Mouse (Mus musculus) granulocyte monocyte progenitor cell, adult 5-6 weeks (primary cell): ENCODE data around the gene Phf2. TPM values are rescaled to one million over a fixed set of nuclear protein-coding genes. Genes with fewer than 3 reads are reported as not detected.

ENCODE experiments used
- ATAC-seq: replicated peaks from 2 replicates; pipeline ENCODE4 v1.8.0; 2016; ENCODE audit warnings: mild to moderate bottlenecking, moderate TSS enrichment, inconsistent platforms; ENCODE audit not compliant: poor library complexity, severe bottlenecking
- total RNA-seq, 2 experiments: library from RNA; stranded (forward) in 1 of 2; stranded (reverse) in 1 of 2; fragments of 200-712, 200-1000 nt in 1 of 2; fragments of >200 nt in 1 of 2; fragmentation: Nextera tagmentation in 1 of 2; gene quantifications; 2 replicates each; pipeline ENCODE4 v1.2.3; 2014 to 2017

Gene Phf2
- total RNA-seq, 2 experiments from 2014 or later = 6.4 to 16.7 TPM

DNA sequence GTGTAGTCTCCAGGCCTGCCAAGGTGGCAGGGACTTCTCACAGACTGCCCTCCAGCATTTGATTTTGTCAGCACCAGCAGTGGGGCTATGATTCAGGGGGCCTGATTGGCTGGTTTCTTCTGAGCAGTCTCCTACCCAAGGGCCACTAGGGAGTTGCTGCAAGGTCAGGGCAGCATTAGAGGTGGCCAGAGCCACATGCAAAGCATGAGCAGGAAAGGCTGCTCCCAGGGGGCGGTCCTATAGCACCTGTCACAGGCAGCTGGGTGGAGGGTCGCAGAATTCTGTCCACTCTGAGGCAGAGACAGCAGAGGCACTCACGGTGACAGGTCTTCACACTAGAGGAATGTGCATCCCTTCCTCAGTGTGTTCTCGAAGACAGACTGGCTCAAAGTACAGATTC is 12.1 kb downstream of the Phf2 start:
- ATAC-seq = no peak

DNA sequence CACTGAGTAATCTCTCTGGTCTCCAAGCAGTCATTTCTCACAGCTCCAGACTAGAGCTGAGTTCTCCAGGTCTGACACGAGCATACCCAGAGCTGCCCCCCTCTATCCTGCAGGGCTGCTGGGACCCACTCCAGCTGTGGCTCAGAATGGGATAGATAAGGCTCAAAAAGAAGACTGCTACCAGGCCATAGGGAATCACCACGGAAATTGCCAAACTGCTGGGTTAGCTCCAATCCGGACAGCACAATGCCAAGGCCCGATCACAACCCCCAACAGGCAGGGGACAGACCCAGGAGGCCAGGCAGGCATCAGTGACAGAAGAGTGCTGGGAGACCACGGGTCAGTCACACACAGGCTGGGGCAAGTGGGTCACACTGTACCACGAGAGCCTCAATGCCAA is 12.9 kb downstream of the Phf2 start:
- no peak for ATAC-seq

DNA sequence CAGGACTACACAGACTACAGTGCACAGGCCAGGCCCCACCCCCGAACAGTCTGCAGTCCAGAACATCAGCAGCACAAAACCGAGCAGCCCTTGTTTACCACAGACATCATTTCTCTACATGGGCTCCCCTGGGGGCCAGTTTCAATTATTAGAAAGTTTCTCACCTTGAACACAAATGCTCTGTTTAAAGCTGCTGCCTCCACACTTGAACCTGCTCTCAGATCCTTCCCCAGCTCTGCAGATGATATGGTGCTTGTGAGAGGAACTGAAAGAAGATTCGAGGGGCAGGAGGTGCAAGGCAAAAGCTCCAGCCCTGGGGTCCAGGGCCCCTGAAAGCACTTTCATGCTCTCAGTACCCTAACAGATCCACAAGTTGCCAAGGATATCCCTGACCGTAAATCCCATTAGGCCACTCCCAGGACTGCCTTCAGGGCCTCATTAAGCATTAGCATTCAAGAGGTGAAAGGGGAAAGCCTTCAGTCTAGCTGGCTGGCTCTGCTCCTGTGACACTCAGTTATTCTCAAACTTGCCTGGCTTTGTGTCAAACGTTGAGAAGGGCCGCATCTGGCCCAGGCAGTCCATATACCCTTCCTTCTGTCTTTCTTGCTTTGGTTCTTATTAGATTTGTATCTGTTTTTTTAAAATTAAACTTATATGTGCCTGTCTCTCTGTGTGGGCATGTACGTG is 13.5 kb downstream of the Phf2 start:
- no peak for ATAC-seq

DNA sequence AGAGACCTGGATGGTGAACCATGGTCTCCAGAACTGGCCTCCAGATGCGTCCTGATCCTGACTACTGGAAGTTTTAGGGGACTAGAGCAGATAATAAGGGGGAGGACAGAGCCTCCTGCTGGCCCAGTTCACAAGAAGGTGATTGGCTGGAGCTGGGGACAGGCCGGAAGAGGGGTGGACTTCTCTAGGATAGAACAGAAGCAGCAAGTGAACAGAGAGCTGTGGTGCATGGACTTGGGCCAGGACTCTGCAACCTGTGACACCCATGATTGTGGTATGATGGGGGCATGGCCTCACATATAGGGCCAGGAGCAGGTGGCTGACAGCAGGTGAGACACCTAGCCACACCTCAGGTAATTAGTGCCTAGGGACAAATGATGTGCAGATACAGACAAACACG is 17.0 kb downstream of the Phf2 start:
- ATAC-seq = no peak

DNA sequence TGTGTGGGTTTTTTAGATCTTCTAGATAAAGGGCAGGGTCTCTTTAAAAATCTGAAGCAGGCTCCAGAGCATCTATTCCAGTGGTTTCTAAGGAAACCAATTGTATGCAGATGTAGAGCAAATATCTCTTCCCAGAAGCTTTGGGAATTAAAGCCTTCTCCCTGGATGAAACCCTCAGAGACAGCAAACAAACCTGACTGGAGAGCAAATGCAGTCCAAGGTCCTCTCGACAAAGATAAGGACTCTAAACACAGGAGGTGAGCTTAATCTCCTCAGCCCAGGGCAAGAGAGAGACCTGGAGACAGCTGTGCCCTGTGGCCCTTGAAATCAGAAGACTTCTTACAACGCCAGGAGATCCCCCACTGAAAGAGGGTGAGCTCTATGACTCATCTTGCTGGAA is 17.4 kb downstream of the Phf2 start:
- no peak for ATAC-seq

DNA sequence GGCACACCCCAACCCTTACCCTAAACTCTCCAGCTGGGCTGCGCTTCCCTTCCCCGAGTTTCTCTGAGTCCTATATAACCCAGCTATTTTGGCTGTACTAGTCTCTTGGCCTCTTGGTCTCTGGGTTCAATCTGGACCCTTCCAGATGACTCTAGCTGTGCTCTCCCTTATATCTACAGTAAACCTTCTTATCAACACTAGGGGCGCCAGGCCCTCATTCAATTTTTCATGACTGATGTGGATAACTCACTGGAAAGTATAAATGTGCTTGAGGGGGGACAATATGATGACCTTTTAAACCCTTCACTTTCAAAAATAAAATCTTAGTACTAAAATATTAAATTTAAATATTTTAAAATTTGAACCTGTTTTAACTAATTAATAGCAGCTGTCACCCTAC is 18.1 kb downstream of the Phf2 start:
- no peak; the same call in 1 of the 2 replicates for ATAC-seq

DNA sequence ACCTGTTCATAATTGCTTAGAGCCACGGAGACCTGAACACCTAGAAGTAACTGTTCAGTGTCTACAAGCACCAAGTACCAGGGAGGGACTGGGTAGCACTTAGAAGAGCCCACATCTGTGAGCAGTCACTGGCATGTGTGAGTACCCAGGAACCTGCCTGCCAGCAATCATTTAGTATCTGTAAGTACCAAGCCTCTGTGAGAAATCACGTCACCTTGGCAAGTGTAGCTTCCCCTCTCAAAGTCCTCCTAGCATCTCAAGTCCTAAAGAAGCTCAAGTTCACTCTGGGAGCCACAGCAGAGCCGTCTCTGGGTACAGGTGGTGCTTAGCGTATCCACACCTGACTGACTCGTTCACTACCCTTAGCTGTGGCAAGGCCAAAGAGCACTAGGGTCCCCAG is 19.2 kb downstream of the Phf2 start:
- ATAC-seq = no peak

DNA sequence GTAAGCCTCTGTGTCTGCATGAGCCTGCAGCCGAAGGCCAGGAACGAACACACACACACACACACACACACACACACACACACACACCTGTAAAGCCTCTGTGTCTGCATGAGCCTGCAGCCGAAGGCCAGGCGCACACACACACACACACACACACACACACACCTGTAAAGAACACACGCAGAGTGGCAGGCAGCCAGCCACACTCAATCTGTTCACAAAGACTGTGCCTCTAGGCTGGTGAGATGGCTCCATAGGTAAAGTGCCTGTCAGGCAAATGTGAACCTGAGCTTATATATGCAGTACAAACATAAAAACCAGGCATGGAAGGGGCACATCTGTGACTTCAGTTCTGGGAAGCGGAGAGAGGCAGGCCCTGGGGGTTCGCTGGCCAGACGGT is 20.1 kb downstream of the Phf2 start:
- no peak for ATAC-seq

DNA sequence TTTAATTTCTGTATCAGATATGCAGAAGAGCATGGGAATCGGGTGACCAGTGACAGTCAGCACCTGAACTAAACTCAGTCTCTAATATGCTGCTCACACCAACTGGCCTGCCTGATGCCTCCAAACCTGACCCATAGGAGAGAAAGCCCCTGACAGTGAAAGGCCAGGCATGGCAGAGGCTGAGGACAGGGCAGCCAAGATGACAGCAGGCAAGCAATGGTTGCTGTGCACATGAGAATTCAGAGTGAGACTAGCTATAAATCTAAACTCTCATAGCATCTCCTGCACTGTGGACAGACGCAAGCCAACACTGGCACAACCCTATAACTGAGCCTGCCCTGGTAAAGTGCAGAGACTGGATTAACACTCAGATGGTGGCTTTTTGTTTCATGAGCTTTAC is 20.6 kb downstream of the Phf2 start:
- no peak for ATAC-seq

DNA sequence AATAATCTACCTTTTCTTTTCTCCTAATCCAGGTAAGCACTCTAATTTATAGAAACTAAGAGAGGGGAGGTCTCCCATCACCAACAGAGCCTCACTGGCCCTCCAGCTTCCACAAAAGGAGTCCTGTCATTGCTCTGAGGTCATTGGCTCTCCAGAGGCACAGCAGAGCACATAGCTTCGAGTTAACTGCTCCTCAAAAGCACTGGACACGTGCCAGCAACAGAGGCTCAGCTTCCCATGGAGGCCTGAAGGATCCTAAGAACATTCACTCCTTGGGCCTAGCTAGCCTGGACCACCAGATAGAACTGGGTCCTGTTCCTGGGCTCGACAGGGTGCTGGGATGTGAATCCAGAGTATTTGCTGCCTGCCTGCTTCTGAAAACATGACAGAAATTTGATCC is 21.8 kb downstream of the Phf2 start:
- no peak for ATAC-seq

DNA sequence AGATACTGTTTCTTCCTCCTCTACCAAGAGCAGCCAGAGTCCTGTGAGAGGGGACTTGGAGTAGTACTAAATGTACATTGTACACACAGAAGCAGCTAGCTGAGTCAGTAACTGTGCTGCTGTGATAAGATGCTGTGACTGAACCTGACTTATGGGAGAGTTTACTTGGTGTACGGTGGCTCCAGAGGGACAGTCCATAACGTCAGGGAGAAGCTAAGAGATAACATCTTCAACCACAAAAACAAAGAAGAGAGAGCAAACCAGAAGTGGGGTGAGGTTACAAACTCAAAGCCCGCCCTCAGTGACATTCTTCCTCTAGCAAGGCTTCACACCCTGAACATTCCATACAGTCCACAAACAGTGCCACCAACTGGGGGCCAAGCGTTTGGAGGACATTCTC is 25.6 kb downstream of the Phf2 start:
- ATAC-seq = no peak

DNA sequence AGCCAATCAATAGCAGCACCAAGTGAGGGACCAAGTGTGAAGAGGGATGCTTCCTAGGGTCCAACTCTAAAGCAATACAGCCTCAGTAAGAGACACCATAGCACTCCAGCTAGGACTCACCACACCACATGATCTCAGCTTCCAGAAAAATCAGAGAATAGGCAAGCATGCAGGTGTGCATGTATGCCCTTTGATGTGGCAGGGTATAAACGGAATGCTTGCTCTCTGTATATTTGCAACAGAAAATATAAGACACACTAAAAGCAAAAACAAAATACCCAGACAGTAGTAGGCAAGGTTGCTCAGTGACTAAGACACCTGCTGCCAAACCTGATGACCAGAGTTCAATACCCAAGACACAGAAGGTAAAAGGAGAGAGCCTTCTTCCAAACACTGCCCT is 27.4 kb downstream of the Phf2 start:
- ATAC-seq = no peak

DNA sequence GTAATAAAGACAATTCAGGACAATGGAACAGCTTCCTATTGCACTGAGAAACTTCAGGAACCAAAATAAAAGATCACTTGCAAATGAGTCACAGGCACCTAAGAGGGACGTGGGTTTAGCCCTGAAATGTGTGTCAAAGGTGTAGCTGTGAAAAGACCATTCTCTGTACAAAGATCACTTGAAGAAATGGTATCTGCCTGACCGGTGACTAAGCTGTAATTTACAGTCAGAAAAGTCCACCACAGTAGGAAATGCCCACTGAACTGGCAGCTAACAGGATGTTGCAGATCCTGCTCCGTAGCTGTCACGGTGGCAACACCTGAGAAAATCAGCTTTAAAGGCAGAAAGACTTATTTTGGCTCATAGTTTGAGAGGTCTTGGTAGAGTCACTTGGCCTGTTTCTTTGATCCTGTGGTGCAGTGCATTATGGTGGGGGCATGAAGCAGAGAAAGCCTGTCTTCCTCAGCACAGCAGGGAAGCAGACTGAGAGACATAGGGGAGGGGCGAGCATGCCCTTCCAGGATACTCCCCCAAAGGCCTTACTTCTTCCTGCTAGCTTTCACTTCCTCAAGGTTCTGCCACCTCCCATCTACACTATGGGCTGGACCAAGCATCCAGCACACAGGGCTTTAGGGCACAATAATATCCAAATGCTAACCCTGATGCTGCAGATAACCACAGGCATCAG is 28.9 kb downstream of the Phf2 start:
- peak; percentile 96 for ATAC-seq

DNA sequence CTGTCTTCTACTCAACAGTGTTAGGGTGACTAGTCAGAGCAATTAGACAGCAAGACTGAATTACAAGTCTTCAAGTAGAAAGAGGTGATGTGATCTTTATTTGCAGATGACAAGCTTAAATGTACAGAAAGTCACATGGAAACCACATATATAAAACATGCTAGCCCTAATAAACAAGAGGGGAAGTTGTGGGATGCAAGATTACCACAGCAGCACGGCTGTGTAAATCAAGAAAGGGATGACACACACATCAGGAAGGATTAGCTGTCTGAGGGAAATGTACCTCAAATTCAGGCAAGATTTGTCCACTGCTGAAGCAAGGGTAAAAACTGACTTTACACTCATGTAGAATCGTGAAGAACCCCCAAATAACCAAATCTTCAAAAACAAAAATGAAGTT is 32.6 kb downstream of the Phf2 start:
- peak; percentile 45 for ATAC-seq

DNA sequence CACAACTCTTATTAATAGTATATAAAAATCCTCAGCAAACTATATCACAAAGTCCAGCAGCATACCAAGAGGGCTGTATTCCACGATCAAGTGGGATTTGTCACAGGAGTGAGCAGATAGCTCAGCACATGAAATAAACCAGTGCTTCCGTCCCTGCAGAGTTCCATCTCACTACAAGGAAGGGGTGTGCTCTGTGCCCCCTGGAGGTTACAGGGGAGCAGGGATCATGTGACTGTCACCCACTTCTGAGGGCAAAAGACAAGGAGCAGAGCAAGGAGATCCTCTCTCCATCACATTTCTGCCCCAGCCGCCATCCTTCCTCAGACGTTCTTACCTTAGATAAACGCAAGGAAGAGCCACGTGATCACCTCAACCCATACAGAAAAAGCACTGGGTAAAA is 33.4 kb downstream of the Phf2 start:
- no peak for ATAC-seq

DNA sequence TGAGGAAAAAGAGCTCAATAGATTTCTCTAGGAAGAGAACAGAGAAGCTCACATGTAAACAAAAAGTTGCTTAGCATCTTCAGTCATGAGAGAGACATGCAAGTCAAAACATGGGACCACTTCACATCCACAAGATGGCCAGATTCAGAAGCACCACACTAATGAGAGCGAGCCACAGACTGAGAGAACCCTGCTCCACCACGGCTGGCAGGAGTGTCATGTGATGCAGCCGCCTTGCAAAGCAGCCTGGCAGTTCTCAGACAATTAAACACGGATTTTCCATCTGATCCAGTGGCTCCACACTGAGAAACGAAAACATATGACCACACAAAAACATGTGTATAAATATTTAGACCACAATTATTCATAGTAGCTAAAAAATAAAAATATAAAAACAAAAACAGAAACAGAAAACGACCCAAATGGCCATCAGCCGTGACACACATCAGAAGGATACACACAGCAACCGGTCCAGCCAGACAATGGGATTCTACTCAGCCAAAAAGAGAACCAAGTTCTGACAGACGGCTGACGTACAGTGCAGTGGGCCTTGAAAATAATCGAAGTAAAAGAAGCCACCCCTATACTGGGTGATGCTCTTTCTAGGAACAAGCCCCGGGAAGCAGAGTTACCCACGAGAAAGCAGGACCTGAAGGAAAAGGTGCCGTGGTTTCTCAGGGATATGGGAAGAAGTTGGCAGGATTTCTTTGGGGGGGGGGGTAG is 40.2 kb downstream of the Phf2 start:
- ATAC-seq = no peak

DNA sequence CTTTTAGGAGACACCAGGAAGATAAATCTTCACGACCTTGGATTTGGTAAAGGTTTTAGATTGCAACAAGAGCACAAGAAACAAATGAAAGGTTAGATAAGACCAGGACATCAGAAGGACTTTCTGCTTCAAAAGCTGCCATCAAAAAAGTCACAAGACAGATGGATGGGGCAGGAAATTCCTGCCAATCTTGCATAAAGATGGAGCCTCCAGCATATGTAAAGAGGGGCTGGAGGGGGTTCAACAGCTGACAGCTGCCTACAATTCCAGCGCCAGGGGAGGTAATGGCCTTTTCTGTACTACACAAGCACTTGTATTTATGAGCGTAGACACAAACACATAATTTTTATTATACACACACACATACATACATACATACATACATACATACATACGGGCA is 41.1 kb downstream of the Phf2 start:
- no peak for ATAC-seq

DNA sequence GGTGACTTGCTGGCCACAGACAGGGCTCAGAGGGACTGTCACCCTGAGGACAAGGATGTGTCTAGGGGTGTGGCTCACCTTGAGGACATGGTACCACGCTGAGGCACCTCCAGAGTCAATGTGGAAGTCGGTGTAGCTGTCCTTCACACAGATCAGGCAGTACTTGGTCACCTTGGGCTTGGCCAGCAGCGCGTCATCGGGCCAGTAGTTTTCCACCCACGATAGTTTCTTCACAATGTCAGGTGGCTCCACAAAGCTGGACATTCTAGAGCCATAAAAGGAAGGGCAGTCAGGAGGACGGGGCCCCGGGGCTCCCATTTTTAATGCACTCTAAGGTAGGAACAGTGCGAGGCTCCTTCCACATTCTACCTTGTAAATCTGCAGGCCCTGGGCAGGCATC is 48.0 kb downstream of the Phf2 start:
- no peak for ATAC-seq

DNA sequence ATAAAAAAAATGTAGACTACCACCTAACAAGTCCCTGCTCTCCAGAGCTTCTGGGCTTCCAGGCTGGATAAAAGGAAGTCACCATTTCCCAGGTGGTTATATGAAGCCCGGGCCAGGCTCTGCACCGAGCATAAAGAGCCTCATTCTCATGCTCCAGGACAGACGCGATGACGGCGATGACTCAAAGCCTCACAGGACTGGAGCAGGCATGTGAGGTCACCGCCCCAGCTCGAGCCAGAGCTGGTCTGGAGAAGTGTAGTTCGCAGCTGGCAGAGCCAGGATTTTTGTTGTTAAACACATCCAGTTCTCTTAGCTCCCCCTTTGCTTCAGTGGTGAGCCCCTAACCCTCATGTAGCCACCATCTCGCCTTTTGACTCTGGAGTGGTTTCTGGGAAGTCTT is 48.6 kb downstream of the Phf2 start:
- no peak for ATAC-seq

DNA sequence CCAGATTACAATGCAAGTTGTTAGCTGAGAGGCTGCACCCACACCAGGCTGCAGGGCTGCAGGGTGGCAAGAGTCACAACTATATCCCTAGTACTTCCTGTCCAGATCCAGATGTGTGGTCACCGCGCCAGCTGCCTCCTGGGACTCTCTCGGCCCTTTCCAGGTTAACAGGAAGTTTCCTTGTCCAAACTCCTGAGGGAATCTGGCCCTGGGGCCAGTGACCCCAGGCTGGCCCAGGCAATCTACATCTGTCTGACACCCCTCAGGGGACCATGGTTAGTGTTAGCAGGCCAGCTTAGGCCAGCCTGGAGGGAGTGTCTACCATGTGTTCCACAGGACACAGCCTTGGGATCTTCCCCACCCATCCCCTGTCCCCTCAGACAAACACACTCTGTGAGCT is 51.8 kb downstream of the Phf2 start:
- ATAC-seq = no peak

DNA sequence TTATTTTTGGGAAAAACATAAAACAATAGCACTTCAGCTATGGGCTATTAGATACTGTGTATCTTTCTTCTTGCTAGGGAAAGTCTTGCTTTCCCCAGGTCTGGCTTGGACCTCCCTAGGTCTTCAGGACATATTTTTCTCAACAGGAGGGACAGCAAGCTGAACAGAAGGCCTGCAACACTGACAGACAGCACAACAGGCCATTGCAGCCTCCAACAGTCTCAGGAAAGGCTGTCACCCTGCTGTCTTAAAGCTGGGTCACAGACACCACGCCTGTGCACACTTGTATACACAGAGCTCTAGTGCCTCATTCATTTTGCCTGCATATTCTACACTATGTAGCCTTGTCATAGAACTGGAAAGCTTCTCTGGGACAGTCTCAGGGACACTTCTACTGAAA is 56.5 kb downstream of the Phf2 start:
- no peak for ATAC-seq

DNA sequence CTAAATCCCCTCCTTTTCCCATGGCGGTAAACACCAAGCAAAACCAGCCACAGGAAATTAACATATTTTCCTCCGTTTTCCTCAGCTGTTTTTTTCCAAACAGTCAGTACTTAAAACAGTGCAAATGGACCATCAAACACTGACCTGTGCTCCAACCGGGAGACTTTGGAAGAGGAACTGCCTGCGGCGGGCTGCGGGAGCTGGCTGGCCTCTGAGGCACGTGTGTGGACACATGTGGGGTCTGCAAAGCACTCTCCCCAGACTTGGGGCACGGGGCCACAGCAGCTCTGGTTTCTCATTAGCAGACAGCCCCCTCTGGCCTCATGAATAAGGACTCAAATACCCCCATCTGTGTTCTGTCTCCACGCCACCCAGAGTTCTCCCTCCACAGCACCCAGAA is 59.9 kb downstream of the Phf2 start:
- ATAC-seq = no peak
